Mouse (Mus musculus) lung, postnatal 0 days (tissue): ENCODE measurements at regions not wholly inside any gene's neighbourhood (a gene's known extent, or its start where the extent isn't known, plus 50 kb on each side); places are given as distances from the start of the nearest gene placed in this dataset.
A peak's percentile ranks its signal among the peaks of the same experiment; 100 is the strongest.

Experiments used
- ATAC-seq: fragments of 200-750 bp; cut with Nextera tagmentation; 2 replicates; pipeline ENCODE4 v1.8.0; 2017; ENCODE audit warnings: moderate library complexity
- DNase-seq: peaks from one replicate; pipeline ENCODE4 v3.0.0-alpha.2; 2016; ENCODE audit warnings: low spot score
- H3K27ac ChIP-seq: fragments of 300-500 bp; sonication (generic); 2 replicates; pipeline ENCODE4 v1.5.1; 2014; ENCODE audit warnings: antibody characterized with exemption, mild to moderate bottlenecking, low read length, mixed read lengths
- H3K27me3 ChIP-seq: fragments of 300-500 bp; sonication (generic); replicated peaks from 2 replicates; pipeline ENCODE4 v1.6.1; 2014; ENCODE audit warnings: low read length, mixed read lengths; ENCODE audit not compliant: insufficient read depth
- H3K36me3 ChIP-seq: fragments of 300-500 bp; sonication (generic); 2 replicates; pipeline ENCODE4 v1.6.1; 2014; ENCODE audit warnings: low read length, mixed read lengths; ENCODE audit not compliant: insufficient read depth
- H3K4me1 ChIP-seq: fragments of 300-500 bp; sonication (generic); 2 replicates; pipeline ENCODE4 v1.6.1; 2014; ENCODE audit warnings: antibody characterized with exemption, low read depth, low read length, mixed read lengths; ENCODE audit not compliant: insufficient read depth
- H3K4me2 ChIP-seq: fragments of 300-500 bp; sonication (generic); replicated peaks from 2 replicates; pipeline ENCODE4 v1.6.1; 2014; ENCODE audit warnings: low read depth, mild to moderate bottlenecking, low read length, moderate library complexity, mixed read lengths
- H3K4me3 ChIP-seq: fragments of 300-500 bp; sonication (generic); 2 replicates; pipeline ENCODE4 v1.5.1; 2014; ENCODE audit warnings: low read depth, low read length
- H3K9ac ChIP-seq: fragments of 300-500 bp; sonication (generic); replicated peaks from 2 replicates; pipeline ENCODE4 v1.6.1; 2014; ENCODE audit warnings: low read depth, mild to moderate bottlenecking
- H3K9me3 ChIP-seq: fragments of 300-500 bp; sonication (generic); 2 replicates; pipeline ENCODE4 v1.6.1; 2016; ENCODE audit warnings: low read length, mixed read lengths
- CTCF ChIP-seq: IDR thresholded peaks from 2 replicates; pipeline ENCODE4 v1.5.1; 2016; ENCODE audit warnings: antibody characterized with exemption, mild to moderate bottlenecking
- EP300 ChIP-seq: IDR thresholded peaks from 2 replicates; pipeline ENCODE4 v1.6.1; 2016; ENCODE audit warnings: antibody characterized with exemption, mild to moderate bottlenecking, control low read depth
- WGBS: fragments of 180-500 bp; shearing (Covaris S2); extraction: QIAGEN DNeasy Blood & Tissue Kit; methylation state at CpG from one replicate; pipeline ENCODE4 v1.1.7; 2014; 5-methylcytosine and 5-hydroxymethylcytosine counted together

- TF ChIP-seq EP300, result no peak
- TF ChIP-seq CTCF, result no peak
- H3K4me2 ChIP-seq, result no peak overlapping the region
- no peaks in the 10 kb centered on the region for H3K9me3 ChIP-seq
- WGBS, result 46% methylated on average over 4 of the region's 4 CpGs
- H3K4me1 ChIP-seq, result no peaks in the 10 kb centered on the region
- no peaks in the 10 kb centered on the region for H3K27me3 ChIP-seq
- ATAC-seq, result peak; percentile 23
- no peaks in the 10 kb centered on the region for H3K36me3 ChIP-seq
- no peak overlapping the region for H3K9ac ChIP-seq
- peak; percentile 65 for DNase-seq
- H3K27ac ChIP-seq, result no peak overlapping the region
- no peak overlapping the region for H3K4me3 ChIP-seq
Measured at GRCm38 (mm10) chr1:22136571-22137122, 174.9 kb upstream of the Kcnq5 start.

DNA sequence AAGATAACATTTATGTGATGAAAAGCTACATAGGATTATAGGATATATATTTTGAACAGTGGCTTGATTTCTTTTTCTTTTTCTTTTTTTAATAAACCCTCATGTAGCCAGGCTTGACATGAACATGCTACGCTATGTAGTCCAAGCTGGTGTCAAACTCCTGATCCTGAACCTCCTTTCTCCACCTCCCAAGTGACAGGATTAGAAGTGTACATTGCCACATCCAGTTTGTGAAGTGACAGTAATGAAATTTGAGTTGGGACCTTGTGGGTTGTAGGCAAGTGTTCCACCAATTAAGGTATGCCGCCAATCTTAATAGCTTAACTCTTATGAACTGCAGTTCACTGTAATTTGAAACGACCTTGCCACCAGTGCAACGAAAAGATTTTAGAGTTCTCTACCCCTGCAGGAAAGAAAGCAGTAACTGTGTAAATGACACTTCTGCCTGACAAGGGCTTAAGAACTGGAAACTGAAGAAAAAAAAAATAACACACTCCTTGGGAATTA lies 156.6 kb upstream of the Kcnq5 start:
- DNase-seq (no peak), ATAC-seq (no peak)
- Histone ChIP-seq H3K4me3 (no peak overlapping the region), H3K27ac (no peak overlapping the region), H3K27me3 (no peaks in the 10 kb centered on the region), H3K9me3 (no peaks in the 10 kb centered on the region), H3K36me3 (no peaks in the 10 kb centered on the region), H3K4me1 (no peaks in the 10 kb centered on the region), H3K9ac (no peak overlapping the region), H3K4me2 (no peak overlapping the region)
- no peak for TF ChIP-seq CTCF
- no peak for TF ChIP-seq EP300
- 44% methylated on average over 4 of the region's 4 CpGs for WGBS

DNA sequence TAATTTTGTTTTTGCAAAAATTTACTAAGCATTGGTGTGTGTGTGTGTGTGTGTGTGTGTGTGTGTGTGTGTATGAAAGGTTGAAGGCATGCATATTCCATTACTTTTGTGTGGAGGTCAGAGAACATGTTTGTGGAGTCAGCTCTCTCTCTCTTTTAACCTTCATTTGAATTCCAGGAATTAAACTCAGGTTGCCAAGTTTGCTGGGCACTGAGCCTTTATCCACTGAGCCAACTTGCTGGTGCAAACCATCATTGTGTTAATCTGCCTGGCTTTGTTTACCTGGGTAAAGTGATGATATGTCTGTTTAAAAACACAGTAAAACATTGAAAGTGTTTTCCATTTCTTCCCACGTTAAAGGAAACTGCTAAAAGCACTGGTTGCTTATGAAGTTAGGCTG lies 154.7 kb upstream of the Kcnq5 start:
- Histone ChIP-seq H3K4me2 (no peak overlapping the region), H3K4me1 (no peaks in the 10 kb centered on the region), H3K9ac (no peak overlapping the region), H3K27me3 (no peaks in the 10 kb centered on the region), H3K36me3 (no peaks in the 10 kb centered on the region), H3K27ac (no peak overlapping the region), H3K9me3 (no peaks in the 10 kb centered on the region), H3K4me3 (no peak overlapping the region)
- WGBS, result 16% methylated on average over 1 of the region's 1 CpGs
- no peak for TF ChIP-seq CTCF
- TF ChIP-seq EP300, result no peak
- DNase-seq, result no peak
- ATAC-seq, result no peak

DNA sequence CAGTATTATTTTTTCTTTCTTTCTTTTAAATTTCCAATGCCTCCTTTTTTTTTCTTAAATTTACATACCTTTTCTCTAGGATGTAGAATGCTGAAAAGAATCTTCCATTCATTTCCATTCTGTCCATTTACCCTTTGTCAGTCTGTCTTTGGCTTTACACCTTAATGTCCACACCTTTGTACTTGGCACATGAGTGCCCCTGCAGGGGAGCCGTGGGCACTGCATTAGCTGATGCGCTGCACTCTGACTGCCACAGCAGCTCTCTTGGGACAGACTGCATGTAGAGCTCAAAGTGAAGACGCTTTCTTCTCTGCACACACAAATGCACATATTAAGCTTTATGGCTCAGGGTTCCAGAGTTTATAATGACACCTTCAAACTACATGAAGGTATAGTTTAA lies 143.8 kb upstream of the Kcnq5 start:
- Histone ChIP-seq H3K27ac (no peak overlapping the region), H3K9me3 (no peaks in the 10 kb centered on the region), H3K4me3 (no peak overlapping the region), H3K27me3 (no peaks in the 10 kb centered on the region), H3K4me1 (no peaks in the 10 kb centered on the region), H3K9ac (no peak overlapping the region), H3K36me3 (no peaks in the 10 kb centered on the region), H3K4me2 (no peak overlapping the region)
- peak; percentile 55 for TF ChIP-seq CTCF
- TF ChIP-seq EP300, result no peak
- ATAC-seq (no peak), DNase-seq (no peak)
- 44% methylated on average over 3 of the region's 3 CpGs for WGBS

DNA sequence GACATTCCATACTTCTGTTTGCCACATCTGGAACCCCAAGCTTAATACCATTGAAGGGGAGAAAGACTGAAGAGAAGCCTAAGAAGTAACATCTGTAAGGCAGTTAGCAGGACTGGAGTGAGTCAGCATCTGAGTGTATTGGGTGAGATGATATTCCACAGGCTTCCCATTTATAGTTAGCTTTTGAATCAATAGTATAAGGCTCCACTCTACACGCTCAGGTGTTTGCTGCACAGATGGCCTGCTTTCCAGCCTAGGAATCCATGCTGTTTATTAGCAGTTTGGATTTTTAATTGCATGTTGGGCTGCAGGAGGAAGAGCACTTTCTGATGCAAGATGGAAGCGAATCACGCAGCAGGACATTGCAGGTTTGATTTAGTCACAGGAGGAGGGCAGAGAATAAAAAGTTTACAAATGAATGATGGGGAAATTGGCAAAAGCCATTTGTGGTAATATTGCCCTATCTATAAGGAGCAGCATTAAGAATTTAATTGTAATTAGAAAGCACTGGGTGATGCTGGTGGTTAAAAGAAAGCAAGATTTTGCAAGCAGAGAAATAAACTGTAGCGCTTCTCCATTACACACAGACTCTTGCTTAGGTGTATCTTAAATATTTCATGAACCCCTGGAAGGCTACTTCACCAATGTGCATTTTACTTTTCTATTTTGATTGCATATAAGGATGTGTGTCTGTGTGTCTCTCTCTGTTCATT lies 109.8 kb upstream of the Kcnq5 start:
- ATAC-seq (no peak), DNase-seq (no peak)
- WGBS, result 83% methylated on average over 4 of the region's 4 CpGs
- H3K27me3 ChIP-seq, result no peaks in the 10 kb centered on the region
- no peaks in the 10 kb centered on the region for H3K36me3 ChIP-seq
- TF ChIP-seq CTCF (no peak), EP300 (no peak)
- no peak overlapping the region for H3K4me2 ChIP-seq
- H3K4me3 ChIP-seq, result no peak overlapping the region
- no peaks in the 10 kb centered on the region for H3K4me1 ChIP-seq
- no peaks in the 10 kb centered on the region for H3K9me3 ChIP-seq
- no peak overlapping the region for H3K27ac ChIP-seq
- no peak overlapping the region for H3K9ac ChIP-seq

GRCm38 (mm10) chr1:22070028-22070427 lies 108.3 kb upstream of the Kcnq5 start:
- Histone ChIP-seq H3K4me2 (no peak overlapping the region), H3K4me1 (no peaks in the 10 kb centered on the region), H3K9me3 (no peaks in the 10 kb centered on the region), H3K36me3 (no peaks in the 10 kb centered on the region), H3K27me3 (no peaks in the 10 kb centered on the region), H3K4me3 (no peak overlapping the region), H3K9ac (no peak overlapping the region), H3K27ac (no peak overlapping the region)
- ATAC-seq, result peak; percentile 43
- peak; percentile 21 for DNase-seq
- WGBS, result 45% methylated on average over 5 of the region's 5 CpGs
- TF ChIP-seq EP300 (no peak), CTCF (no peak)
